Mouse (Mus musculus) CD4-positive, CD25-positive, alpha-beta regulatory T cell, adult 2 months (primary cell): ENCODE results near the gene Ing4.
"Not testable (repeated sequence)": the region's sequence is repeated elsewhere in the genome, so short reads cannot be mapped to it uniquely, and the experiment has no call there.

Source experiments
- DNase-seq: peaks from one replicate; pipeline ENCODE4 v3.0.0-alpha.2; 2012; ENCODE audit warnings: low read depth, low spot score

Gene Ing4

DNA sequence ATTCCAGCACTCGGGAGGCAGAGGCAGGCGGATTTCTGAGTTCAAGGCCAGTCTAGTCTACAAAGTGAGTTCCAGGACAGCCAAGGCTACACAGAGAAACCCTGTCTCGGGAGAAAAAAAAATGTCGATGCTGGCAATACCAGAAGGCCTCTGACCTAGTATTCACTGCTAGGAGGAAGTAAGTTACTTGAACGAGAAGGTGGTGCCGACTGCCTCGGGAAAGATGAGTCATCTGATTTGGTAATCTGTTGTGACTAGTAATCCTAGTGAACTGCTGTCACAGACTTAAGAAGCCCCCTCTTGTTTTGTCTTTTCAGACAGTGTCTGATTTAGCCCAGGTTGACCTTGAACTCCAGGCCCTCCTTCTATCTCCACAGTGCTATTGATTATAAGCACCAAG, 1.5 kb downstream of the Ing4 start:
- no peak for DNase-seq

DNA sequence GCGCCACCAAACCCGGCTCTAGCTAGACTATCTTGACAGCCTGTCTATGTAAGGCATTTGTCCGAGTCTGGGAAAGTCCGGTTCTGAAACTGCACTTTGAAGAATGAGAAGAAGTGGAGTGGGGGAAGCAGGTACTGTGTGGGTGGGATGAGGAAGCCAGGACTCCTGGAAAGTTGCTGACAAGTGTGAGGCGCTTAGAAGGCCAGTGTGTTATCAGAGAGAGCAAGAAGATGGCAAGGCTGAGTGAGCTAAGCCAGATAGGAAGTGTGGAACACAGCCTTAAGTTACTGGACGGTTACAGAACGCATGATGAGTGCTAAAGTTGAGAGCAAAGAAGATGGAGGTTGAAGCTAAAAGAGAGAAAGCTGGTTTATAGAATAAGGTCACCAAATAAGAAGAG, 2.5 kb downstream of the Ing4 start:
- DNase-seq = no peak

DNA sequence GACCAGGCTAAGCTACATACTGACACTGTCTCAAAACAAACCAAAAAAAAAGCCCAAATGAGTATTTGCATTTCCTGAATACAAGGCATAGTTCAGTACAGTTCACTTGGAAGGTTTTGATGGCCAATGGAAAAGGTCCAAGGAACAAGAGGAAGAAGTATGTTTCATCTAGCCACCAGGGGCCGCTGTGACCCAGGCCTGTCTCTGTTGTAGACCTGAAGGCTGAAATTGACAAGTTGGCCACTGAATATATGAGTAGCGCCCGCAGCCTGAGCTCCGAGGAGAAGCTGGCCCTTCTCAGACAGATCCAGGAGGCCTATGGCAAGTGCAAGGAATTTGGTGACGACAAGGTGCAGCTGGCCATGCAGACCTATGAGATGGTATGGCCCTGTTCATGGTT, 7.1 kb downstream of the Ing4 start:
- DNase-seq = peak; percentile 88

DNA sequence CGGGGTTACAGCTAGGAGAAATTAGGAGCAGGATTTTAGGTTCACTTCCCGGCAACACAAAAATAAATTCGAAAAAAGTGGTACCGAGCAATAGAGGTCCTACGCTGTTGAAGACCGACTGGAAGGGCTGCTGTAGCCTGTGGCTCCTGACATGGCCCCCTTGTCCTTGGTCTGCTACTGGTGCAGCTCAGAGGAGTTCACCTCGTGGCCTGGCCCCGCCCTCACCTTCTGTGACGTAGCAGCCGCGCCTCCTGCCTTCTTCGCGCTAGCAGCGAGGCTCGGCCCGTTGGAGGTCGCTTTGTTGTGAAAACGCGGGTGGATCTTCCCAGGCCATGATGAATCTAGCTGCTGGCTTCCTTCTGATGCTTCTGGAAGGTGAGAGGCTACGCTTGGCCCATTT, 10.1 kb downstream of the Ing4 start, which contains the start of gene Acrbp:
TSS of gene Acrbp (plus strand) at position 12 of the 400 bp plus-strand sequence.
- no peak for DNase-seq

DNA sequence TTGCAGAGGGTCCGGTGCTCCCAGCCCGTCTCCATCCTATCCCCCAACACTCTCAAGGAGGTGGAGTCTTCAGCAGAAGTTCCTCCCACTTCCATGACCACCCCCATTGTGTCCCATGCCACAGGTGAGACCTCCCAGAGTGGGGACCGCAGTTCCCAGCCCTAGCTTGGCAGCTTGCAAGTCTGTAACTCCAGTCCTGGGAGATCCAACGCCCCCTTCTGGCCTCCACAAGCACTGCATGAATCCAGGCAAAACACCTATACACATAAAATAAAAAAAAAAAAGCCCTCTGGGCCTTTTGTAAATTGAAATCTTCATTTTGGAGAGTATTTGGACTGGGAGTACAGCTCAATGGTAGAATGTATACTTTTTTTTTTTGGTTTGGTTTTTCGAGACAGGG, 11.7 kb downstream of the Ing4 start:
- peak; percentile 68 for DNase-seq

DNA sequence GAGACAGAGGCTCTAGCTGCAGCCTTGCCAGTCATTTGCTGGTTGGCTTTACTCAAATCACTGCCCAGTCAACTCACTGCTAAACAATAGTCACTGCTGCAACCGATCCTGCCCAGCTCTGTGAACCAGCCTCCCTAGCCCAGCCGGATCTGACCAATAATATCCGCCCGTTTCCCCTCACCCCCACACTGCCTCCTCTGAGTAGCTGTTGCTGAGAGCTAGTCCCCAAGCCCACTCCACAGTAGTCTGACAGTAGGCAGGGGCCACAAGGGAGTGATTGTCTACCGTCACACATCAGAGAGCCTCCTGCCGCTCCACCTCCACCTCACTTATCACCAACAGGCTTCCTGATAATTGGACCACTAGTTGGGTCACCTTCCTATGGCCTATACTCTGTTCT, 21.9 kb downstream of the Ing4 start:
- no peak for DNase-seq

DNA sequence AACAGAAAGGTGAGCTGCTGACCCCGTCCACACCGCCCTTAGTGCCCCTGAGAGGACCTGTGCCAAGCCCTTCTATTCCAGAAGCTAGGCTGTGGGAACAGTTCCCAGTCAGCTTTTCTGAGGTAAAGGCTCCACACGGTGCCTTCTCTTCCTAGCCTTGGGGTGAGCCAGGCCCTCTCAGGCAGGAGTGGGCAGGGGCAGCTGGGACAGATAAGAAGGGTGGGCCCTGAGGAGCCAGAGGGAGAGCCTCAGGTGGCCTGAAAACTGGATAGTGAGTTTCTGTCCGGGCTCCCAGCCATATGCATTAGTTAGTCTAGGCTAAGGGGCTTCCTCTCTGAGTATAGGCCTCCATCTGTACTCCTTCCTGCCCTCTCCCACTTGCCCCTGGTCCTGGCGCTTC, 23.0 kb downstream of the Ing4 start:
- DNase-seq = no peak

DNA sequence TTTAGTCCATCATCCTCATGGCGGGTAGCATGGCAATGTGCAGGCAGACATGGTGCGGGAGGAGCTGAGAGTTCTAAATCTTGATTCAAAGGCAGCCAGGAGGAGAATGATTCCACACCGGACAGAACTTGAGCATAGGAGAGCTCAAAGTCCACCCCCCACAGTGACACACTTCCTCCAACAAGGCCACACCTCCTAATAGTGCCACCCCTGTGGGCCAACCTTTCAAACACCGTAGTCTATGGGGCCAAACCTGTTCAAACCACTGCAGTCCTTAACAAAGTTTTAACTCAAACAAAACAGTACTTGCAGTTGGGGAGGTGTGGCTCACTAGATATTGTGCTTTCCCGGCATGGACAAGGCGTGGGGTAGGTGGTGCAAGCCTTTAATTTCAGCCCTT, 24.3 kb downstream of the Ing4 start:
- no peak for DNase-seq

DNA sequence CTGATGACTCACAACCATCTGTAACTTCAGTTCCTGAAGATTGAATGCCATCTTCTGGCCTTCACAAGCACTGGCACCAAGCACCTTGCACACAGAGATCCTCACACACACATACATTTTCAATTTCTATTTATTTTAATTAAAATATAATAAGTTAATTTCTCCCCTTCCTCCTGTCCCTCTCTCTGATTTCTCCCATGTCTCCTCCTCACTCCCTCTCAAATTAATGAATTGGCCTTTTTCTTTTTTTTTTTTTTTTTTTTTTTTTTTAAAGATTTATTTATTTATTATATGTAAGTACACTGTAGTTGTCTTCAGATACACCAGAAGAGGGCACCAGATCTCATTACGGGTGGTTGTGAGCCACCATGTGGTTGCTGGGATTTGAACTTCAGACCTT, 25.7 kb downstream of the Ing4 start:
- not testable (repeated sequence) for DNase-seq

DNA sequence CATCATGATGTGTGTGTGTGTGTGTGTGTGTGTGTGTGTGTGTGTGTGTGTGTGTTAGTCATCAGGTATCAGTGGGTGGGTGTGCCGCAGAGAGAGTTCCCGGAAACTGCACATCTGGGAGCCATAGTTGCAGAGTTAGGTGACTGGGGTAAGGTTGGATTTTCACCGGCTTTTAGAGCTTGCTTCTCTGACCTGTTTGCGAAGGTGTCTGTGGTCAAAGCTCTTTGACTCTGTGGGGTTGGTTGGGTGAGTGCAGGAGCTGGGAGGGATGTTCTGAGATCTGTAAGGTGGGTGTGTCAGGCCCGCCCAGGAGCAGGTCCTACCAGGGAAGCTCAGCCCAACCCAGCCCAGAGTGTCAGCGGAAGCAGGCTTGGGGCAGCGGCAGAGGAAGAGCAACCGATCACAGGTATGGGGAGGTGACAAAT, 28.0 kb downstream of the Ing4 start, which contains the start of gene Lpar5:
TSS of gene Lpar5 (plus strand) at position 350 of the 425 bp plus-strand sequence.
- peak; percentile 52 for DNase-seq

DNA sequence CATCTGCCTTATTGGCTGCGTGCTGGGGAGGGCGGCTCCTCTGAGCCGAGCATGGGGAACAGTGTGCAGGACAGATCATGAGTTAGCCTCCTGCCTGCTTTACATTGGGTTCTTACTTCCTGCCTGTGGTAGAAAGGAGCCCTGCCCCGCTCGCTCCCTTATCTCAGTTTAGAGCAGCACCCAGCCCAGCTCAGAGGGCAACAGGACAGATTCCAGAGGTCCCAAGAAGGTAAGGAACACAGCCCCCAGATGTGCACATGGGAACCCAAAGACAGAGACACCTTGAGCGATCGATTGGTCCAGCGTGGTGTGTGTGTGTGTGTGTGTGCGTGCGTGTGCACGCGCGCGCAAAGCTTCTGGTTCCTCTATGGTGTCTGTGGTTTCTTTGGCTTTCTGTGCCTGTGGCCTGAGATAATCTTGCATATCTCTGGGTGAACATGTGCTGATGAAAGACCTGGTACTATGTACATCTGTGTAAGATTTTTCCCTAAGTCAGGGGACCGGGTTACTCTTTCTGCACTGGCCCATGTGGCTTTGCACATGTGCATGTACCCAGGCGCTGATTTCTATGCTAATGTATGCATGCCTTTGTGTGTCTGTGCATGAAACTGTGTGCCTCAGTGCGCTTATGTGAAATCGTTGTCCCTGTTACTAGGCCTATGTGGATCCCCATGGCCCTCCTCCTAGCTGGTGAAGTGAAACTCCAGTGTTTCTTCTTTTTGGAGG, 31.8 kb downstream of the Ing4 start:
- peak; percentile 75 for DNase-seq

DNA sequence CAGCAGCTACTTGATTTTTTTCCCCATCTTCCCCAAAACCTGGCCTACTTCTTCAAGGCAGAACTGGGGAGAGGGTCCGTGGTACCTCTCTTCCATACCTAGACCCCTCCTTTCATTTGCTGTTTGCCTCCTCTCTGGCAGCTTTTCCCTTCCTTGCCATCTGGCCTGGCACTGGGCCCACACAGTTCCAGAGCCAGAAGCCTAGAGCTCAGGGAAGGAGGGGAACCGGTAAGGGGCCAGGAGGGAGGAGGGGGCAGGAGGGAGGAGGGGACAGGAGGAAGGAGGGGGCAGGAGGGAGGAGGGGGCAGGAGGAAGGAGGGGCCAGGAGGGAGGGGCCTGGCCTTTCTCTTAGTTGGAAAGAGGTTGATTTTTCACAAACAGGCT, 32.3 kb downstream of the Ing4 start:
- peak; percentile 65 for DNase-seq

DNA sequence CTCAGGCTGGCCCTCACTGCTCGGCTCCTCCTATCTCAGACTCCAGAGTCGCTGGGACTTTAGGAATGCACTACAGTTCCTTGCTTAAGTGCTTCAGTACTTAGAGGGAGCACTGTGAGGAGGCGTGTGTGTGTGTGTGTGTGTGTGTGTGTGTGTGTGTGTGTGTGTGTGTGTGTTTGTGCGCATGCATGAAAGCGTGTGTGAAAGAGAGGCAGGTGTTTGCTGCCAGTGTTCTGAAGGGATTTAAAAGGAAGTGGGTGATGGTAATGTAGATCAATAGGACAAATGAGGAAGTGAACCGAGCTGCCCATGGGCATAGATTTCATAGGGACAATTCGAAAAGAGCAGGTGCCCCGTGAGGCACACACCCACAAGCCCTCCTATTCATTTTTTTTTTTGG, 34.3 kb downstream of the Ing4 start:
- DNase-seq = peak; percentile 35

DNA sequence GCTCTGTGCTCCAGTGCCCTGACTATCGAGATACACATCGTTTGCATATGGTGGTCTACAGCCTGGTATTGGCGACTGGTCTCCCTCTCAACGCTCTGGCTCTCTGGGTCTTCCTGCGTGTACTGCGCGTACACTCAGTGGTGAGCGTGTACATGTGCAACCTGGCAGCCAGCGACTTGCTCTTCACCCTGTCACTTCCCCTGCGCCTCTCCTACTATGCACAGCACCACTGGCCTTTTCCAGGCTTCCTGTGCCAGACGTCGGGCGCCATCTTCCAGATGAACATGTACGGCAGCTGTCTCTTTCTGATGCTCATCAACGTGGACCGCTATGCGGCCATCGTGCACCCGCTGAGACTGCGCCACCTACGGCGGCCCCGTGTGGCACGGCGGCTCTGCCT, 41.8 kb downstream of the Ing4 start:
- DNase-seq = no peak

DNA sequence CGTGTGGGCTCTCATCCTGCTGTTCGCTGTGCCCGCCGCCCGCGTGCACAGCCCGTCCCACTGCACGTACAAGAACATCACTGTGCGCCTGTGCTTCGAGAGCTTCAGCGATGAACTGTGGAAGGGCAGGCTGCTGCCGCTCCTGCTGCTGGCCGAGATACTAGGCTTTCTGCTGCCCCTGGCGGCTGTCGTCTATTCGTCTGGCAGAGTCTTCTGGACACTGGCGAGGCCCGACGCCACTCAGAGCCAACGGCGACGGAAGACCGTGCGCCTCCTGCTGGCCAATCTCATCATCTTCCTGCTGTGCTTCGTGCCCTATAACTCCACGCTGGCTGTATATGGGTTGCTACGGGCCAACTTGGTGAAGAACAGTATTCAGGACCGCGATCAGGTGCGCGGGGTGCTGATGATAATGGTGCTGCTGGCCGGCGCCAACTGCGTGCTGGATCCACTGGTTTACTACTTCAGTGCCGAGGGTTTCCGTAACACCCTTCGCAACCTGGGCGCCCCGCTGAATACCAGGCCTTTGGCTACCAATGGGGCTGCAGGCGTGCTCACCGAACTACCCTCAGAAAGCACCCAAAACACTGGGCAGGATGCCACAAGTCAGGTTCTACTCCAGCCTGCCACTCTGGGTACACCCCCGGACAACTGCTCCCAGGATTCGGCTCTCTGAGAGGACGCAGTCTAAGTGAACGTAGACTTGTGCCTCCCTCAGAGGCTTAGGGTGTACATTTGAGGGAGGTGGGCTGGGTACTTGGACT, 42.4 kb downstream of the Ing4 start:
- DNase-seq = no peak

DNA sequence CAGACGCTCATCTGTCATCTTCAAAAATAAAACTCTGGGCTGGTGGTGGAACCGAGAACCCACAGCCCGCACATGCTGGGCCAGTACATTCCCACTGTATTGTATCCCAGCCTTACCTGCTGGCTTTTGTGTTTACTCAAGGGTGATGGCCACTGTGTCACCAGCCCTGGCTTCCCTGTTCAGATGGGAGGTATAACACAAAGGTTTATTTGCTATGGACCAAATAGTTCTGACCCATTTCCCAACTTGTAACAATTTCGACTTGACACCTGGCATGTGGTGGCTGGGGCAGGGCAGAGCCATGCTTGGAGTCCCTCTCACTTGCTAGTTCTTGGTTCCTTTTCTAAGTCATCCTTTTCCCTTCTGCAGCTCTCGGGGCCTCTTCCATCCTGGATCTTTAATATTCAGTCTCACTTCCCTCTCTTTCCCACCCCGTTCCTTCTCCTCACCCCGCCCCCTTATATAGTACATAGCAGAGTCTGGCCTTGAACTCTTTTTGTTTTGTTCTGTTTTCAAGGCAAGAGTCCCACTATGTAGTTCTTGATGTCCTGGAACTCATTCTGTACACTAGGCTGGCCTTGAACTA, 43.3 kb downstream of the Ing4 start:
- DNase-seq = no peak

DNA sequence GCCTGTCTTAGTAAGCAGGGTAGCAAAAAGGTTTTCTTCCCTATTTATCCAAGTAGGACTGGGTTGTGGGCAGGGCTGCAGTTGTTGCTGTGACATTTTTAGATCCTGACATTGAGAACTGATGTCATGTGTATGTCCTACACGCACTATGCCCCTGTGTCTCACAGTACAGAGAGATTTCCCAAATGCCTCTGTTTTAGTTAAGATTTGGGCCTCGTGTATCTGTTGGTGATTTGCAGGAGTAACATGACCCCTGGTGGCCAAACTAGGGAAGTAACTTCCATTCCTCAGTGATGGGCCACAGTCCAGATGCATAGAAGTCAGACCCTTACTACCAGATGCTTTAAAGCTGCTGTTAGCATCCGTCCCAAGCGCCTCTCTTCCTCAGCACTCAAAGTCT, 44.9 kb downstream of the Ing4 start:
- peak; percentile 83 for DNase-seq

DNA sequence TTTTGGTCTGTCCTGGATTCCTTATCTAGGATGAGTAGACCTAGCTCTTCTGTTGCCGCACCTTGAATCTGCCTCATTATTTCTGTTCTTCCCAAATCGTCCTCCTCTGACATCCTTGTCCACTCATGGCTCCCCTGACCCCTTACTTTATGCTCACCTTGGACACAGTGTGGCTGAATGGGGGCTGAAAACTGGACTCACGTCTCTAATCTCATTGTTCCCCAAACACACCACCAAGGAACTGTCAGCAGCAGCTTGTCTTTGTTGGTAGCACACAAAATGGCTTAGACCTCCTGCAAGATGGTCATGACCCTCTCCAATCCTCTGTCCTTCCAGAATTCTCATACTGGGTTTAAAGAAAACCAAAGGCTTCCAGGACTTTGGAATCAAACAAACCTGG, 48.4 kb downstream of the Ing4 start:
- no peak for DNase-seq

DNA sequence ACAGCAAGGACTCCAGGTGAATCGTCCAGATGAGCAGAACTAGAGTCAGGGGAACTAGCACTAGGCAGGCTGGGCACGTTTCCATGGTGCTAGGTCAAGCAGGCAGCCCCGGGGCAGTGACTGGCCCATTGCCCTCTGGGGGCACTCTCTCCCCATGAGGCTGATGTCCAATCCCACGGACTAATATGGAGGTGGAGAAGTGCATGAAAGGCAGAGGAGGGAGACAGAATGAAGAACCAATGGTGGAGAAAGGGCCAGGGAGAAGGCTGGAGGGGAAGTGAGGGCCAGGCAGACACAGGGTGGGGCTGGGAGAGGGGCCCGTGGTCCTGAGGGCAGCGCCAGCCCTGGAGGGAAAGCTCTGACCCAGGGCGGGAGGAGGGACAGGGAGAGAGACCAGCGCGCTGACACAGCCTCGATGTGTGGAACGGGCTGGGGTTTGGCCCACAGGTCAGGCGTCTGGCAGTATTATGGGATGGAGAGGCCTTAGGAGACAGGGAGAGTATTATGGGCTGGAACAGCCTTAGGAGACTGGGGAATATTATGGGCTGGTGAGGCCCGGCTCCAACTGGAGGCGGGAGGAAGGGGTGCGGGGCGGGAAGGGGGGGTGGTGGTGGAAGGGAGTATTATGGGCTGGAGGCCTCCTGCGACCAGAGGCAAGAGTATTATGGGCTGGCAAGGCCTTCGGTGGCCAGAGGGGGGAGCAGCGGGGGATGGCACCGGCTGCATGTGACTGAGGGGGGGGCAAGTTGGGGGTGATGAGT, 49.2 kb downstream of the Ing4 start:
- peak; percentile 35 for DNase-seq

DNA sequence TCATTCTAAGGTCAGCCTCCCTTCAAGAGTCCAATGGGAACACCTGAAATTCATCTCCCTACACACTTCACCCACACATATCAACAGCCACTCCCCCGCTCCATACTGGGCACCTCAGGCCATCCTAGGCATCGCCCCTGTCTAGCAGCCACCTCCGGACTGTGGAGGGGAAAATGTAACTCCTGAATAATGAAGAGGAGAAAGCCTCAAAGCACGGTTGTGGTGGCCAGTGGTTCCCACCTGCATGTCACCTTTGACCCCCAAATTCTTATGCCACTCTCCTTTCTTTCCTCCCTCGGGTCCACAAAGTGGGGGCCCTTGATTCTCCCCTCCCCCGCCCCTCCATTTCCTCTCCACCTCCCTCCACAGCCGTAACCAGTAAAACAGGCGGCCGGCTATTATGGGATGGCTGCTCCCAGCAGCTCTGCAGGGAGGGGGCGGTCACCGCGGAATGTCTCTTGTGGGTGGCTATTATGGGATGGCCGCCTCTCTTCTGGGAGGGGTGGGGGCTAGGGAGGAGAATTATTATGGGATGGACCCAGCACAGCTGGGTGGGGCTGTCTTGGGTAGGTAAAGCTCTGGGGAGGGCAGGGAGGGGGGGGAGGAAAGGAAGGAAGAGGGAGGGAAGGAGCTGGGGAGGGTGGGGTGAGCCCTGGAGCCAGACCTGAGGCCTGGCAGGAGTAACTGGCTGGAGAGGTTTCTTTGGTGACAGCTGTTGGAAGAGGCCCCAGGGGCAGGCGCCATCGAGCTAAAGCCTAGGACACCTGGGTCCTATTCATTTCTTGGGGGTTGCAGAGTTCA, 50.2 kb downstream of the Ing4 start:
- peak; percentile 49 for DNase-seq
